In genomic region chr10:54532581-54532980, GRCm38 (mm10) we compare ENCODE assay signal across 13 mouse cellular contexts.
DNase-seq lines count a peak whose midpoint lies in the region.
"Had no signal": no experiment of that assay in that cellular context is flagged by ENCODE, and none has a peak within 500 bp of the region (broad histone marks: within the 10 kb centered on the region; RNA-seq: fewer than 3 reads in every experiment).

No protein-coding gene starts in this region.

- DNase-seq in cerebellum, postnatal 10 days: peak; percentile 68
- DNase-seq in cerebellum, adult 8-10 months: no peak
- peak; percentile 16 to 33 for DNase-seq in heart, adult 18-20 months
- DNase-seq in heart, postnatal 25 days (ENCODE audit: low spot score): no peak
- peak; percentile 2 for DNase-seq in left cerebral cortex, postnatal 4 days
- no peak for DNase-seq in left cerebral cortex, adult 8-10 months (ENCODE audit: low spot score in 2 of 2)
- DNase-seq: adrenal gland, adult 8-10 months; adrenal gland, postnatal 14 days; adrenal gland, postnatal 36 days; B cell, adult 2 months; cerebellum, adult 18-20 months; cerebellum, adult 9-10 months; forebrain, postnatal 0 days had no signal

- intact Hi-C loops in heart, postnatal 25 days (cut with DNase I): no loop called here
- intact Hi-C loops in left cerebral cortex, postnatal 4 days (cut with DNase I): no loop called here

Comparison
In these comparisons a context has a peak if more than half of its experiments do, and no peak if none do; other contexts are left out.
1. DNase-seq: peak in cerebellum, postnatal 10 days (2 of 2), heart, adult 18-20 months (2 of 2) and left cerebral cortex, postnatal 4 days (single experiment); none in cerebellum, adult 8-10 months (single experiment), heart, postnatal 25 days (single experiment) and left cerebral cortex, adult 8-10 months (0 of 2).